Mouse (Mus musculus) splenic B cell, adult 2 months (primary cell): Measurements from ENCODE around the gene Rpgrip1l.

Experiments
- DNase-seq: peaks from one replicate; pipeline ENCODE4 v3.0.0-alpha.2; 2011; ENCODE audit warnings: low read depth, low spot score
- H3K27me3 ChIP-seq: 2 replicates; pipeline ENCODE4 v1.6.1; 2012; ENCODE audit warnings: mild to moderate bottlenecking, low read length, moderate library complexity, mixed read lengths; ENCODE audit not compliant: control insufficient read depth, poor library complexity, insufficient read depth, severe bottlenecking
- H3K36me3 ChIP-seq: 2 replicates; pipeline ENCODE4 v1.6.1; 2012; ENCODE audit warnings: mild to moderate bottlenecking, low read length, moderate library complexity, mixed read lengths; ENCODE audit not compliant: control insufficient read depth, poor library complexity, insufficient read depth, severe bottlenecking

Rpgrip1l gene

GRCm38 (mm10) chr8:91273493-91273892 lies 39.6 kb downstream of the Rpgrip1l start:
- DNase-seq: no peak
- Histone ChIP-seq H3K36me3 (no peaks in the 10 kb centered on the region), H3K27me3 (no peaks in the 10 kb centered on the region)

- no peak for DNase-seq
- H3K27me3 ChIP-seq: no peaks in the 10 kb centered on the region
- H3K36me3 ChIP-seq: no peaks in the 10 kb centered on the region
These were observed 43.6 kb downstream of the Rpgrip1l start for GRCm38 (mm10) chr8:91269374-91269958.

GRCm38 (mm10) chr8:91264564-91264963 lies 48.5 kb downstream of the Rpgrip1l start:
- Histone ChIP-seq H3K27me3 (no peaks in the 10 kb centered on the region), H3K36me3 (no peaks in the 10 kb centered on the region)
- DNase-seq: no peak

GRCm38 (mm10) chr8:91263939-91264338 lies 49.1 kb downstream of the Rpgrip1l start:
- no peaks in the 10 kb centered on the region for H3K36me3 ChIP-seq
- no peak for DNase-seq
- H3K27me3 ChIP-seq: no peaks in the 10 kb centered on the region

GRCm38 (mm10) chr8:91261598-91261997 lies 51.5 kb downstream of the Rpgrip1l start:
- DNase-seq: no peak
- Histone ChIP-seq H3K36me3 (no peaks in the 10 kb centered on the region), H3K27me3 (no peaks in the 10 kb centered on the region)

- DNase-seq: no peak
- H3K36me3 ChIP-seq: no peaks in the 10 kb centered on the region
- no peaks in the 10 kb centered on the region for H3K27me3 ChIP-seq
These were observed 62.1 kb downstream of the Rpgrip1l start for GRCm38 (mm10) chr8:91250966-91251365.

- H3K36me3 ChIP-seq: no peaks in the 10 kb centered on the region
- DNase-seq: no peak
- no peaks in the 10 kb centered on the region for H3K27me3 ChIP-seq
These were observed 63.1 kb downstream of the Rpgrip1l start for GRCm38 (mm10) chr8:91249758-91250466.

GRCm38 (mm10) chr8:91245821-91246454 lies 67.1 kb downstream of the Rpgrip1l start:
- Histone ChIP-seq H3K36me3 (no peaks in the 10 kb centered on the region), H3K27me3 (no peaks in the 10 kb centered on the region)
- DNase-seq: no peak

GRCm38 (mm10) chr8:91242721-91243120 lies 70.3 kb downstream of the Rpgrip1l start:
- Histone ChIP-seq H3K27me3 (no peaks in the 10 kb centered on the region), H3K36me3 (no peaks in the 10 kb centered on the region)

GRCm38 (mm10) chr8:91241873-91242519 lies 71.1 kb downstream of the Rpgrip1l start:
- Histone ChIP-seq H3K36me3 (no peaks in the 10 kb centered on the region), H3K27me3 (no peaks in the 10 kb centered on the region)
- DNase-seq: no peak

More at GRCm38 (mm10) chr8:91242721-91243120, 70.3 kb downstream of the Rpgrip1l start:
- no peak for DNase-seq

GRCm38 (mm10) chr8:91241371-91241770 lies 71.7 kb downstream of the Rpgrip1l start:
- no peaks in the 10 kb centered on the region for H3K27me3 ChIP-seq
- no peak for DNase-seq
- no peaks in the 10 kb centered on the region for H3K36me3 ChIP-seq

GRCm38 (mm10) chr8:91237191-91237590 lies 75.9 kb downstream of the Rpgrip1l start:
- DNase-seq: no peak
- Histone ChIP-seq H3K36me3 (no peaks in the 10 kb centered on the region), H3K27me3 (no peaks in the 10 kb centered on the region)

- no peak for DNase-seq
- Histone ChIP-seq H3K36me3 (no peaks in the 10 kb centered on the region), H3K27me3 (no peaks in the 10 kb centered on the region)
These were observed 79.0 kb downstream of the Rpgrip1l start for GRCm38 (mm10) chr8:91234097-91234496.

- Histone ChIP-seq H3K36me3 (no peaks in the 10 kb centered on the region), H3K27me3 (no peaks in the 10 kb centered on the region)
- DNase-seq: no peak
These were observed 85.6 kb downstream of the Rpgrip1l start for GRCm38 (mm10) chr8:91227421-91227841.

- no peaks in the 10 kb centered on the region for H3K36me3 ChIP-seq
- DNase-seq: no peak
- no peaks in the 10 kb centered on the region for H3K27me3 ChIP-seq
These were observed 88.8 kb downstream of the Rpgrip1l start for GRCm38 (mm10) chr8:91224227-91224626.
